Mouse (Mus musculus): ENCODE results near the gene Fbxw27. TPM values are rescaled to one million over a fixed set of nuclear protein-coding genes. Genes with fewer than 3 reads are reported as not detected.
"Not testable (repeated sequence)": the region's sequence is repeated elsewhere in the genome, so short reads cannot be mapped to it uniquely, and the experiment has no call there.

Gene Fbxw27
- polyA plus RNA-seq (2015; fragmentation: Nextera tagmentation; extraction: Ambion mirVana), result not detected in 2 replicates

DNA sequence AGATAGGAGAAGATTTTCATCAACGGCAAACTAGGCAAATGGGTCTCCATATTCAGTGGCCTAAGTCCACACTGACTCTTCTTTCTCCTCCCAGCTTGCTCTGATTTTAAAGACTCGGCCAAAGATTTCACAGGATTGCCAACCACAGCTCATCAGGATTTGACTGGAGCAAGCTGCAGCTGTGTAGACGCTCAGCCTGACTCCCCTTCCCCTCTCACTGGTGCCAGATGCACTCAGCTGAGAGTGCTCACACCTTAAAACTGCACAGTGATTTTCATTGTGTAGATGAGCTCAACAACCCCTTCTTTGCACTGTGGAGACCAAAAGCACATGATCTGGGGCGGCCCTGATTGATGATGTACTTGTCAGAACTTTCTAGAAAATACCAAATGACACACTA is at the start of gene Fbxw27:
Gene Fbxw27 (minus strand): TSS at position 101 of the 400 bp plus-strand sequence.
- not testable (repeated sequence) for H3K4me1 ChIP-seq; H3K27ac ChIP-seq; H3K27me3 ChIP-seq; H3K36me3 ChIP-seq; H3K4me3 ChIP-seq; H3K9me3 ChIP-seq; H3K4me2 ChIP-seq; ATAC-seq (ENCODE audit: borderline replicate concordance, extremely low read depth, low FRiP score, low TSS enrichment); H3K9ac ChIP-seq
- WGBS, result 78% methylated on average over 4 of the region's 4 CpGs

- Histone ChIP-seq H3K4me3 (peak overlapping the region; percentile 70), H3K9ac (peak overlapping the region; percentile 60), H3K9me3 (no peaks in the 10 kb centered on the region), H3K27ac (peak overlapping the region; percentile 79; the same call in 1 of the 2 replicates), H3K36me3 (no peaks in the 10 kb centered on the region; the same call in 1 of the 2 replicates), H3K27me3 (no peaks in the 10 kb centered on the region), H3K4me1 (peaks cover 4% of the 10 kb centered on the region; the same call in 1 of the 2 replicates), H3K4me2 (peak overlapping the region; percentile 76)
- peak; percentile 28 for ATAC-seq (ENCODE audit: borderline replicate concordance, extremely low read depth, low FRiP score, low TSS enrichment)
- WGBS, result 7% methylated on average over 6 of the region's 6 CpGs
These were observed 42.6 kb upstream of the Fbxw27 start for GRCm38 (mm10) chr9:109833088-109833412.

DNA sequence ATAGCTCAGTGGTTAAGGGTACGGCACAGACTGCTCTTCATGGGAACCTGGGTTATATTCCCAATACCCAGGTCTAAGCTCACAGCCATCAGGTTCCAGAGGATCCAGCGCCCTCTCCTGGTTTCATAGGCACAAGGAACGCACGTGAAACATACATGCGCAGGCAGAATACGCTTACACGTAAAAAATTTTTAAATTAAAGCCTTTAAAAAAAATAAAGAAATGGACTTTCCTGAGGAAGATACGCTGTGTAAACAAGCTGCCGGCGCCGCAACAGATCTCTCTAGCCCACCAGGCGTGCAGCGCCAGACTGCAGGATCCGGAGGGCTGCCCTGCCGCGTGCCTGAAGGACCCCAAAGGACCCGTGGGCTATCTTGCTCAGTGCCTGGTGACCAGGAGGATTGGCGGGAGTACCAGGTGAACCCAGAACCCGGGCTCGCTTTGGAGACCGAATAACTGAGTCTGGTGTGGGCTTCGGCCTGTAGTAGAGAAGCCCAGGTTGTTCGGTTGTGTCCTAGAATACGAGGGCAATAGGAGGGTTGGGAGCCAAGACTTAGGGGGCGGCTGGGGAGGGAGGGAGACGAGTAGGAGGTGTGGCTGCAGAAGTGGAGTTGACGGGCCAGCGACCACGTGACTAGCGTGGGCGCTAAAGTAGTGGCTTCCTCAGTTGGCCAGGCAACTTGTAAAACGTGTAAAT is 42.1 kb upstream of the Fbxw27 start, which contains the start of gene Nme6:
Gene Nme6 (plus strand): TSS at position 359 of the 697 bp plus-strand sequence.
- H3K27ac ChIP-seq, result peak within 1 kb of the TSS; percentile 79
- WGBS, result under 1% methylated on average over 32 of the region's 32 CpGs

DNA sequence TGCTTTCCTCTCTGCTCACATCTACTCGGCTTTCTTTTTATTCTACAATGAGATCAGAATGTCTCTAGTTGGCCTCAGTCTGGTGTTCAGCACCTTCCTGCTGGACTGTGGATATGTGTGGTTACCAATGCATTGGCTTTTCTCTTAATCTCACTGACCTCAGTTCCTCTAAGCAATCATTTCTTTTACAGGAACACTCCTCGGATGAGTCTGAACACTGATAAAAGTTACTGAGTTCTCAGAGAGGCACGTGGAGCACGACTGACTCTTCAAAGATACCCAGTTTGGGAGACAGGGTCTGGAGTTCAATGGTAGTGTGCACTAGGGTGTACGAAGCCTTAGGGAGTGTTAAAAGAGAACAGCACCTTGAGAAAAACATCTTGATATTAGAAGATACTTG is 35.7 kb upstream of the Fbxw27 start:
- Histone ChIP-seq H3K4me2 (no peak overlapping the region), H3K4me1 (no peaks in the 10 kb centered on the region), H3K27me3 (no peaks in the 10 kb centered on the region), H3K9me3 (no peaks in the 10 kb centered on the region), H3K4me3 (no peak overlapping the region), H3K27ac (no peak overlapping the region), H3K36me3 (no peaks in the 10 kb centered on the region), H3K9ac (no peak overlapping the region)
- no peak for ATAC-seq (ENCODE audit: borderline replicate concordance, extremely low read depth, low FRiP score, low TSS enrichment)
- 65% methylated on average over 5 of the region's 5 CpGs for WGBS

More for the DNA sequence above, 42.1 kb upstream of the Fbxw27 start, which contains the start of gene Nme6:
- peak within 1 kb of the TSS; percentile 76 for H3K4me2 ChIP-seq
- peak; percentile 98 for ATAC-seq (ENCODE audit: borderline replicate concordance, extremely low read depth, low FRiP score, low TSS enrichment)
- H3K27me3 ChIP-seq, result no peaks in the 10 kb centered on the region
- H3K4me3 ChIP-seq, result peak within 1 kb of the TSS; percentile 70
- H3K9ac ChIP-seq, result peak within 1 kb of the TSS; percentile 60
- peaks cover 4% of the 10 kb centered on the region; the same call in 1 of the 2 replicates for H3K4me1 ChIP-seq
- H3K9me3 ChIP-seq, result no peaks in the 10 kb centered on the region
- no peaks in the 10 kb centered on the region; the same call in 1 of the 2 replicates for H3K36me3 ChIP-seq

DNA sequence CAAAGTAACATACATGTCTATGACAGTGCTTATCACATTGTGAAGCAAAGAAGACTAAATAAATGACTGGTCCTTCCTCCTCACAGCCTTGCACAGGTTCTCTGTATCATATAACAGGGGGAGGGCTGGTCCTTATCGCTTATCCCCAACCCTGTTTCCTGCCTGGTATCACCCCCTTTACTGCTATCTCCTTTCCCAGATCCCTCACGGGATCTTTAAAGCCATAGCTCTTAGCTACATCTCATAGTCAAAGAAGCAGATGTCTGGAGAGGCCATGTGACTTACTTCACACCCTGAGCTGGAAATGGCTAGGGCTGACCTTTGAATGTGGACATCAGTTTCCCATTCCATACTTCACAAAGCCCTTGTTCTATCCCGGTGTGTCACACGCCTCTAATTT is 35.3 kb upstream of the Fbxw27 start:
- WGBS, result 56% methylated on average over 4 of the region's 4 CpGs
- Histone ChIP-seq H3K9ac (no peak overlapping the region), H3K36me3 (no peaks in the 10 kb centered on the region), H3K9me3 (no peaks in the 10 kb centered on the region), H3K4me3 (no peak overlapping the region), H3K27ac (no peak overlapping the region), H3K4me2 (no peak overlapping the region), H3K27me3 (no peaks in the 10 kb centered on the region), H3K4me1 (no peaks in the 10 kb centered on the region)
- no peak for ATAC-seq (ENCODE audit: borderline replicate concordance, extremely low read depth, low FRiP score, low TSS enrichment)

DNA sequence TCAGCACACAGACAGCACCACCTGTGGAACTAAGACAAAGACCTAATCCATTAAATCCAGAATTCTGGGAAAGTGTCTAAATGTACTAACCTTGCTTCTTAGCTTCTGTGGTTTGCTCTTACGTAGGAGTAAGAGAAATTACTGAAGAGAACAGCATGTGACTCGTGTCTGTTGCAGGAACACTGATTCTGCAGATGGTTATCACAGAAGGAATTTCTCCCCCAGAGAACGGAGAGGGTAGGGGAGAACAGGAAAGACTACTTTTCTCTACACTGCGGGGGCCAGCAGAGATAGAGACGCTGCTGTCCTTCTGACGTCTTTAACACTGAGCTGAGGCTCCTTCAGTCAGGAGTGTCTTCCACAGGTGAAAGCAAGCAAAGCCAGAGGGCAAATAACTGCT is 25.9 kb upstream of the Fbxw27 start:
- H3K4me3 ChIP-seq, result no peak overlapping the region
- H3K9me3 ChIP-seq, result no peaks in the 10 kb centered on the region
- H3K36me3 ChIP-seq, result no peaks in the 10 kb centered on the region
- no peak overlapping the region for H3K9ac ChIP-seq
- no peak overlapping the region for H3K27ac ChIP-seq
- H3K27me3 ChIP-seq, result no peaks in the 10 kb centered on the region
- no peak for ATAC-seq (ENCODE audit: borderline replicate concordance, extremely low read depth, low FRiP score, low TSS enrichment)
- H3K4me1 ChIP-seq, result 0 out of 2 replicates have a peak, but pooled peaks cover 5% of the 10 kb centered on the region
- 34% methylated on average over 6 of the region's 6 CpGs for WGBS
- H3K4me2 ChIP-seq, result no peak overlapping the region

DNA sequence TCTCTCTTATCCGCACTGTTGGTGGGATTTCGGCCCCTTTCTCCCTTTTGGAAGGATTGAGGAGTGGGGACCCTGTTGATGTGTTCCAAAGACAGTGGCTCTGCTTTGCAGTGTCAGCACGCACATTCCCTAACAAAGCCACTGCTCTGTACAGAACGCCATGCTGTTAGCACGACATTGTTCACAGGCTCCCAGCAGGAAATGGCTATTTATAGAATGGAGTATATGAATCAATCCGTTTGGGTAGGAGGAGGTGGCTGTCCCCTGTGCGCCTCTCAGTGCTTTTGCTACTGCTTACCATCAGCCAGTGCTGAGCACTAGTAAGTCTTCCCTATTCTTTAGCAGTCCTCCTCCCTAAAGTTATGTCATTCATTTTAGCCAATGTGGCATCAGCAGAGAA is 23.0 kb upstream of the Fbxw27 start:
- no peaks in the 10 kb centered on the region for H3K36me3 ChIP-seq
- no peak overlapping the region for H3K27ac ChIP-seq
- WGBS, result 40% methylated on average over 7 of the region's 7 CpGs
- 0 out of 2 replicates have a peak, but pooled peaks cover 5% of the 10 kb centered on the region for H3K4me1 ChIP-seq
- no peak overlapping the region for H3K4me2 ChIP-seq
- no peaks in the 10 kb centered on the region for H3K9me3 ChIP-seq
- ATAC-seq (ENCODE audit: borderline replicate concordance, extremely low read depth, low FRiP score, low TSS enrichment), result no peak
- no peak overlapping the region for H3K9ac ChIP-seq
- H3K27me3 ChIP-seq, result no peaks in the 10 kb centered on the region
- H3K4me3 ChIP-seq, result no peak overlapping the region

DNA sequence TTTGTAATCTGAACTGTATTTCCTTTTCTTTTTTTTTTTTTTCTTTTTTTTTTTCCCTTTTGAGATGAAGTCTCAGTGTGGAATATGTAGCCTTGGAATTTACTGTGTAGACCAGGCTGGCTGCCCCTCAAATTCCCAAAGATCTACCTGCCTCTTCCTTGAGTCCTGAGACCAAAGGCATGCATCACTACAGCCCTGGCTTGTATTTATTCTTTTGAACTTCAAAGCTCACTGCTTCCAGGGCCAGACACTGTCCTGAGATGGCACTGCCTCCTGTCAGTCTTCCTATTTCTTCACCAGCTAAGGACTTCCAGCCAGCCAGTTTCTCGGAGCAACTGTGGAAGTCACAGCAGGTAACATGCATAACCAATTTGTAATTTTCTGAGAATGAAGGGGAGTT is 21.5 kb upstream of the Fbxw27 start, which contains the start of gene Spink8:
Gene Spink8 (plus strand): TSS at position 301 of the 400 bp plus-strand sequence.
- no peak within 1 kb of the TSS for H3K9ac ChIP-seq
- H3K27me3 ChIP-seq, result no peaks in the 10 kb centered on the region
- H3K4me1 ChIP-seq, result 0 out of 2 replicates have a peak, but pooled peaks cover 5% of the 10 kb centered on the region
- WGBS, result 76% methylated on average over 1 of the region's 1 CpGs
- no peak within 1 kb of the TSS for H3K4me2 ChIP-seq
- H3K9me3 ChIP-seq, result no peaks in the 10 kb centered on the region
- H3K27ac ChIP-seq, result no peak within 1 kb of the TSS
- H3K36me3 ChIP-seq, result no peaks in the 10 kb centered on the region
- ATAC-seq (ENCODE audit: borderline replicate concordance, extremely low read depth, low FRiP score, low TSS enrichment), result no peak
- H3K4me3 ChIP-seq, result no peak within 1 kb of the TSS

DNA sequence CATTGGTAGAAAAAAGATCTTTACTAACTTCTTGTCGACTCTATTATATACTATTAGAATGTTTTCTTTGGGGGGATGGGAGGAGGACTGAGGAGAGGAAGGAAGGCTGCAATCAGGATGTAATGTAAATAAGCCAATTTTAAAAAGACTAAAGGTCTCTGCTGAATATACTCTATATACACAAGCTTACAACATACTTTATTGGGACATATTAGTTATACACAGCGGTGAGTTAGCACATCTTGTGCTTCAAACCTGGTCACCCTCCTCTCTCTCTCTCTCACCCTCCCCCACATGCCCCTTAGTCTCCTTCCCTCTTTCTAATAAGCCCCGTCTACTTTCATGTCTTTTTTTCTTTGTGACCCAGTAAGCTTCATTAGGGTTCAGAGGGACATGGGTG is 17.4 kb upstream of the Fbxw27 start:
- H3K4me1 ChIP-seq, result no peaks in the 10 kb centered on the region
- H3K27ac ChIP-seq, result no peak overlapping the region
- no peaks in the 10 kb centered on the region for H3K9me3 ChIP-seq
- no peak overlapping the region for H3K4me3 ChIP-seq
- WGBS, result 32% methylated on average over 3 of the region's 3 CpGs
- H3K27me3 ChIP-seq, result no peaks in the 10 kb centered on the region
- no peaks in the 10 kb centered on the region for H3K36me3 ChIP-seq
- H3K9ac ChIP-seq, result no peak overlapping the region
- no peak overlapping the region for H3K4me2 ChIP-seq
- ATAC-seq (ENCODE audit: borderline replicate concordance, extremely low read depth, low FRiP score, low TSS enrichment), result no peak

- H3K36me3 ChIP-seq, result no peaks in the 10 kb centered on the region
- 77% methylated on average over 2 of the region's 2 CpGs for WGBS
- no peak overlapping the region for H3K4me3 ChIP-seq
- no peak for ATAC-seq (ENCODE audit: borderline replicate concordance, extremely low read depth, low FRiP score, low TSS enrichment)
- H3K4me1 ChIP-seq, result no peaks in the 10 kb centered on the region
- no peaks in the 10 kb centered on the region for H3K9me3 ChIP-seq
- H3K4me2 ChIP-seq, result no peak overlapping the region
- no peak overlapping the region for H3K9ac ChIP-seq
- no peaks in the 10 kb centered on the region for H3K27me3 ChIP-seq
- H3K27ac ChIP-seq, result no peak overlapping the region
These were observed 16.3 kb upstream of the Fbxw27 start for GRCm38 (mm10) chr9:109806695-109807293.

DNA sequence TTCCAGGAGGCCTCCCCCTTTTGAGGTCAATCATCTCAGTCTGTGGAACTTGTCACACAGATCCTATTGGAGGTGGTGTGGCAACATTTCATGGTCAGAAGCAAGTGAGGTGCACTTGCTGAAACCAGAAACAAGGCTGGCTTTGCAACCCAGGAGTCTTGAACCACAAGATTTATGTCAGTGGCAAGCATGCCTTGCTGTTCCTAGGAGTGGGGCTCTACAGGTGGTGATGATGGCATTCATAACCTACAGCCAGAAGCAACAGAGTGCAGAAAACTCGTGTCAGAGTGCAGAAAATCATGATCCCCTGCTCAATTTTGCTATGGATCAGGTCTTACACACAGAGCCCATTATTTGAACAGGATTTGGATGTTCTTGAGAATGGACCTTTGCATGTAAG is 15.8 kb upstream of the Fbxw27 start:
- Histone ChIP-seq H3K4me1 (no peaks in the 10 kb centered on the region), H3K36me3 (no peaks in the 10 kb centered on the region), H3K9me3 (no peaks in the 10 kb centered on the region), H3K4me3 (no peak overlapping the region), H3K9ac (no peak overlapping the region), H3K27ac (no peak overlapping the region), H3K4me2 (no peak overlapping the region), H3K27me3 (no peaks in the 10 kb centered on the region)
- ATAC-seq (ENCODE audit: borderline replicate concordance, extremely low read depth, low FRiP score, low TSS enrichment), result no peak
- WGBS, result 33% methylated on average over 1 of the region's 1 CpGs

- H3K4me3 ChIP-seq; H3K4me1 ChIP-seq; H3K4me2 ChIP-seq; H3K9me3 ChIP-seq; H3K27me3 ChIP-seq; H3K36me3 ChIP-seq; ATAC-seq (ENCODE audit: borderline replicate concordance, extremely low read depth, low FRiP score, low TSS enrichment); H3K27ac ChIP-seq; H3K9ac ChIP-seq: not testable (repeated sequence)
- WGBS, result 64% methylated on average over 2 of the region's 2 CpGs
These were observed 15.1 kb upstream of the Fbxw27 start for GRCm38 (mm10) chr9:109805596-109805995.

Measured in lung, embryonic 15.5 days (tissue).